Mouse (Mus musculus): ENCODE measurements around the gene Syna. TPM values are rescaled to one million over a fixed set of nuclear protein-coding genes. Genes with fewer than 3 reads are reported as not detected.

Gene Syna
- polyA plus RNA-seq, 1 experiment from 2014 or later: not detected

- H3K9me3 ChIP-seq: no peaks in the 10 kb centered on the region
- no peak overlapping the region for H3K4me2 ChIP-seq
- no peak for ATAC-seq (ENCODE audit: insufficient number of reproducible peaks, insufficient read depth, low FRiP score, low TSS enrichment, low read depth)
- peaks cover 7% of the 10 kb centered on the region; the same call in 1 of the 2 replicates for H3K4me1 ChIP-seq (replicated peaks)
- H3K27me3 ChIP-seq: no peaks in the 10 kb centered on the region
- H3K27ac ChIP-seq: no peak overlapping the region
- no peak overlapping the region for H3K4me3 ChIP-seq (replicated peaks)
- H3K9ac ChIP-seq (replicated peaks): no peak overlapping the region
- peaks cover 79% of the 10 kb centered on the region for H3K36me3 ChIP-seq
- 92% methylated on average over 15 of the region's 15 CpGs for WGBS
Measured at GRCm38 (mm10) chr5:134525971-134526711, 33.8 kb downstream of the Syna start.

GRCm38 (mm10) chr5:134523728-134524127 lies 36.2 kb downstream of the Syna start:
- peaks cover 6% of the 10 kb centered on the region; the same call in 1 of the 2 replicates for H3K4me1 ChIP-seq (replicated peaks)
- no peaks in the 10 kb centered on the region for H3K27me3 ChIP-seq
- H3K27ac ChIP-seq: no peak overlapping the region
- ATAC-seq (ENCODE audit: insufficient number of reproducible peaks, insufficient read depth, low FRiP score, low TSS enrichment, low read depth): no peak
- no peak overlapping the region for H3K4me3 ChIP-seq (replicated peaks)
- no peaks in the 10 kb centered on the region for H3K9me3 ChIP-seq
- no peak overlapping the region for H3K4me2 ChIP-seq
- H3K36me3 ChIP-seq: peaks cover 86% of the 10 kb centered on the region
- H3K9ac ChIP-seq (replicated peaks): no peak overlapping the region
- WGBS: 83% methylated on average over 5 of the region's 5 CpGs

GRCm38 (mm10) chr5:134522524-134522923 lies 37.4 kb downstream of the Syna start:
- no peaks in the 10 kb centered on the region for H3K4me1 ChIP-seq (replicated peaks)
- H3K4me3 ChIP-seq (replicated peaks): no peak overlapping the region
- no peak for ATAC-seq (ENCODE audit: insufficient number of reproducible peaks, insufficient read depth, low FRiP score, low TSS enrichment, low read depth)
- no peaks in the 10 kb centered on the region for H3K27me3 ChIP-seq
- no peak overlapping the region for H3K27ac ChIP-seq
- no peak overlapping the region for H3K4me2 ChIP-seq
- no peak overlapping the region for H3K9ac ChIP-seq (replicated peaks)
- 89% methylated on average over 26 of the region's 26 CpGs for WGBS
- no peaks in the 10 kb centered on the region for H3K9me3 ChIP-seq
- H3K36me3 ChIP-seq: peaks cover 85% of the 10 kb centered on the region

GRCm38 (mm10) chr5:134521806-134522205 lies 38.2 kb downstream of the Syna start:
- peaks cover 90% of the 10 kb centered on the region for H3K36me3 ChIP-seq
- H3K4me3 ChIP-seq (replicated peaks): no peak overlapping the region
- no peaks in the 10 kb centered on the region for H3K9me3 ChIP-seq
- H3K9ac ChIP-seq (replicated peaks): no peak overlapping the region
- H3K4me1 ChIP-seq (replicated peaks): no peaks in the 10 kb centered on the region
- no peak for ATAC-seq (ENCODE audit: insufficient number of reproducible peaks, insufficient read depth, low FRiP score, low TSS enrichment, low read depth)
- no peaks in the 10 kb centered on the region for H3K27me3 ChIP-seq
- H3K4me2 ChIP-seq: no peak overlapping the region
- H3K27ac ChIP-seq: no peak overlapping the region
- 88% methylated on average over 7 of the region's 7 CpGs for WGBS

GRCm38 (mm10) chr5:134521131-134521530 lies 38.8 kb downstream of the Syna start:
- no peak overlapping the region for H3K9ac ChIP-seq (replicated peaks)
- ATAC-seq (ENCODE audit: insufficient number of reproducible peaks, insufficient read depth, low FRiP score, low TSS enrichment, low read depth): no peak
- peaks cover 90% of the 10 kb centered on the region for H3K36me3 ChIP-seq
- 89% methylated on average over 2 of the region's 2 CpGs for WGBS
- no peaks in the 10 kb centered on the region for H3K27me3 ChIP-seq
- H3K27ac ChIP-seq: no peak overlapping the region
- no peak overlapping the region for H3K4me2 ChIP-seq
- H3K4me3 ChIP-seq (replicated peaks): no peak overlapping the region
- H3K4me1 ChIP-seq (replicated peaks): no peaks in the 10 kb centered on the region
- no peaks in the 10 kb centered on the region for H3K9me3 ChIP-seq

GRCm38 (mm10) chr5:134520120-134520519 lies 39.9 kb downstream of the Syna start:
- H3K27me3 ChIP-seq: no peaks in the 10 kb centered on the region
- H3K9me3 ChIP-seq: no peaks in the 10 kb centered on the region
- 96% methylated on average over 4 of the region's 4 CpGs for WGBS
- ATAC-seq (ENCODE audit: insufficient number of reproducible peaks, insufficient read depth, low FRiP score, low TSS enrichment, low read depth): no peak
- H3K4me2 ChIP-seq: no peak overlapping the region
- H3K36me3 ChIP-seq: peaks cover 90% of the 10 kb centered on the region
- H3K4me1 ChIP-seq (replicated peaks): no peaks in the 10 kb centered on the region
- H3K4me3 ChIP-seq (replicated peaks): no peak overlapping the region
- no peak overlapping the region for H3K9ac ChIP-seq (replicated peaks)
- no peak overlapping the region for H3K27ac ChIP-seq

GRCm38 (mm10) chr5:134519471-134519870 lies 40.5 kb downstream of the Syna start:
- Histone ChIP-seq H3K4me3 (replicated peaks) (no peak overlapping the region), H3K27me3 (no peaks in the 10 kb centered on the region), H3K9ac (replicated peaks) (no peak overlapping the region), H3K27ac (no peak overlapping the region), H3K4me1 (replicated peaks) (no peaks in the 10 kb centered on the region), H3K9me3 (no peaks in the 10 kb centered on the region), H3K36me3 (peaks cover 92% of the 10 kb centered on the region), H3K4me2 (no peak overlapping the region)
- no peak for ATAC-seq (ENCODE audit: insufficient number of reproducible peaks, insufficient read depth, low FRiP score, low TSS enrichment, low read depth)
- WGBS: 80% methylated on average over 5 of the region's 5 CpGs

GRCm38 (mm10) chr5:134512086-134512485 lies 47.9 kb downstream of the Syna start:
- no peak for ATAC-seq (ENCODE audit: insufficient number of reproducible peaks, insufficient read depth, low FRiP score, low TSS enrichment, low read depth)
- H3K36me3 ChIP-seq: peaks cover 95% of the 10 kb centered on the region
- no peaks in the 10 kb centered on the region for H3K4me1 ChIP-seq (replicated peaks)
- WGBS: 82% methylated on average over 5 of the region's 5 CpGs
- no peak overlapping the region for H3K9ac ChIP-seq (replicated peaks)
- no peaks in the 10 kb centered on the region for H3K9me3 ChIP-seq
- no peak overlapping the region for H3K4me2 ChIP-seq
- no peaks in the 10 kb centered on the region for H3K27me3 ChIP-seq
- H3K27ac ChIP-seq: no peak overlapping the region
- H3K4me3 ChIP-seq (replicated peaks): no peak overlapping the region

- Histone ChIP-seq H3K36me3 (peaks cover 84% of the 10 kb centered on the region), H3K27me3 (no peaks in the 10 kb centered on the region), H3K27ac (no peak overlapping the region), H3K9ac (replicated peaks) (no peak overlapping the region), H3K4me1 (replicated peaks) (no peaks in the 10 kb centered on the region), H3K9me3 (no peaks in the 10 kb centered on the region), H3K4me2 (no peak overlapping the region), H3K4me3 (replicated peaks) (no peak overlapping the region)
- ATAC-seq (ENCODE audit: insufficient number of reproducible peaks, insufficient read depth, low FRiP score, low TSS enrichment, low read depth): no peak
- WGBS: 83% methylated on average over 5 of the region's 5 CpGs
Measured at GRCm38 (mm10) chr5:134510266-134510665, 49.7 kb downstream of the Syna start.

- Histone ChIP-seq H3K4me1 (replicated peaks) (no peaks in the 10 kb centered on the region), H3K36me3 (peaks cover 83% of the 10 kb centered on the region), H3K4me2 (no peak overlapping the region), H3K4me3 (replicated peaks) (no peak overlapping the region), H3K9ac (replicated peaks) (no peak overlapping the region), H3K9me3 (no peaks in the 10 kb centered on the region), H3K27me3 (no peaks in the 10 kb centered on the region), H3K27ac (peak overlapping the region; percentile 17; the same call in 1 of the 2 replicates)
- no peak for ATAC-seq (ENCODE audit: insufficient number of reproducible peaks, insufficient read depth, low FRiP score, low TSS enrichment, low read depth)
- WGBS: 88% methylated on average over 5 of the region's 5 CpGs
Measured at GRCm38 (mm10) chr5:134508965-134509364, 51.0 kb downstream of the Syna start.

Data from limb, embryonic 12.5 days (tissue).